Mouse (Mus musculus) layer of hippocampus, adult 8-10 months (tissue): ENCODE measurements at regions not wholly inside any gene's neighbourhood (a gene's known extent, or its start where the extent isn't known, plus 50 kb on each side); places are given as distances from the start of the nearest gene placed in this dataset.

Source experiments
- DNase-seq, 2 experiments: peaks; one replicate each; pipeline ENCODE4 v3.0.0; 2022; ENCODE audit warnings: low spot score in 2 of 2

DNA sequence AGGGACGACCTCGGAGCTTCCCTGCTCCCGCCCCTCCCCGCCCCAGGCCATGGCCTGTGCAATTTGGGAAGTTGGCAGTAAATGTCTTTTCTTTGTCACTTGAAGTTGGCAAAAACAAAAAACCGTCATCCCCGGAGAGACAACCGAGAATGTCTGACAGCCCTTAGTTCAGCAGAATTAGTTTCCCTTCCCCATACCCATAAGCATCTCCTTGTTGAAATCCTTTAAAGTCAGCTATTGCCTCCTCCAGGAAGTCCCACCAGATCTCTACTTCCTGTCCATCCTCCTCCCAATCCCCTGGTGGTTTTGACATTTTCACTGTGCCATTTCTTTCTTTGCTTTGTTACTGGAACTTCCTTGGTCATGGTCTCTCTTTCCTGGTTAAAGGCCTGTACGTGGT lies 54.8 kb downstream of the Foxb1 start:
- no peak for DNase-seq

DNA sequence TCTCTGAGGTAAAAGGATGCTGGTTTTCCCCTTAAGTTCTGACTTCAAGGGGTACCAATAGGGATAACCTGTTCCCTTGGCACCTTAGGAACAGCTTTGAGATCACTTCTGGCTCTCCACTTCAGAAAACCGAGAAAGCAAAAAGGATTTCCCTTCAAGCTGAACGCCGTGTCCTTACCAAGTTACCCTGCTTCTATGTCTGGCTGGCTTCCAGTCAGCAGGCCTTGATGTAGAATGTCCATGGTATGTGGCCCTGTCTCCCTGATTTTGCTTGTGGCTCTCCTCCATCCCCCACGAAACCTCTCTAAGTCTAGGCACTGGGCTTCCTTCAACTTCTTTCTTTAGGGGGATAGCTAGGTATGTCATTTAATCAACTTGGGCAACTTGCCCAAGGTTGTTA lies 55.7 kb downstream of the Foxb1 start:
- no peak for DNase-seq

DNA sequence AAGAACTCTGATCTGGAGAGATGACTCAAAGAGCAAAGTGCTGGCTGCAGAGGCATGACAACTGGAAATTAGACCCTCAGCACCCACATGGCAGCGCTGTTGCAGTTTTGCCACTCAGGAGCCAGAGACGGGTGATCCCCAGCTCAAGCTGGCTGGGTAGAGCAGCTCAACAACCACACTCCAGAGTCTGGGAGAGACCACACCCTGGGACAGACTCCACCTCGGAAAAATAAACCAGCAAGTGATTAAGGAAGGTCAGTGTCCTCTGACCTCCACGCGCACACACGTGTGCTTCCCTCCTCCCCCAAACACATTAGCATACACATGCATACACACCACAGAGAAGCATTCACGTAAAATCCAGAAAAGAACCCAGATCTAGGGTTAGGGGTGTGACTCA lies 57.0 kb downstream of the Foxb1 start:
- DNase-seq: no peak

- DNase-seq: no peak
Observed at GRCm38 (mm10) chr9:69702156-69702928, 58.4 kb downstream of the Foxb1 start.

GRCm38 (mm10) chr9:69700696-69701095 lies 60.0 kb downstream of the Foxb1 start:
- no peak for DNase-seq

GRCm38 (mm10) chr9:69691756-69692155 lies 69.0 kb downstream of the Foxb1 start:
- no peak for DNase-seq

DNA sequence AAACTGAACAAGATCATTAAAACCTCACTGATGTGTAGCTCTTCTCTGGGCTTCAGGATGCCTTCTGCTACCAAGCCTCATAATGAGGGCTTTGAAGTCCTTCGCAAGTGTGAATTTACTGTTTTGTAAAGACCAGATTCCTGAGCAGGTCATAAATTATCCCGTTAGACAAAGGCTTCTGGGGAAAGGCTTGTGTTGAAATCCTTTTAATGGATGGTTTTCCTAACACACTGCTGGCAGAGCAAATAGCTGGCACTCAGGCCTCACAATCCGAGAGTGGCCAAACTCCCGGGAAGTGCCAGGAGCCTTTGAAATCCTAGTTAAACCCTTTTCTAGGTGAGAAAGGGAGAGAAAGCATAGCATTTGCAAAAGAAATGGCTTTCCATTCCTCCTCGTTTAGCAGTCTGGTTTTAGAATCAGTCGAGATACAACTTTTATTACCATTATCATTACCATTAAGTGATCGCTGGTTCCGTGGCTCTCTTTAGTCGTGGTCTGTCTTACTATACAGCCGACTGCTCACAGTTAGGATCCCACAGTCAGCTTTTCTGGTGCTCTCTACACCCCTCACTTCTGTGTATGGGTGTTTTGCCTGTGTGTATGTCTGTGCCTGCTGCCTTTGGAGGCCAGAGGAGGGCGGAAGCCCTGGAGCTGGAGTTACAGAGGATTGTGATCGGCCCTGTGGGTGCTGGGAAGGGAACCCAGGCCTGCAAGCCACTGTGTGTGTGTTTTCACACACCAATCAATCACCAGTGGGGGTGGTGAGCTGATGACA lies 73.2 kb downstream of the Foxb1 start:
- no peak for DNase-seq

DNA sequence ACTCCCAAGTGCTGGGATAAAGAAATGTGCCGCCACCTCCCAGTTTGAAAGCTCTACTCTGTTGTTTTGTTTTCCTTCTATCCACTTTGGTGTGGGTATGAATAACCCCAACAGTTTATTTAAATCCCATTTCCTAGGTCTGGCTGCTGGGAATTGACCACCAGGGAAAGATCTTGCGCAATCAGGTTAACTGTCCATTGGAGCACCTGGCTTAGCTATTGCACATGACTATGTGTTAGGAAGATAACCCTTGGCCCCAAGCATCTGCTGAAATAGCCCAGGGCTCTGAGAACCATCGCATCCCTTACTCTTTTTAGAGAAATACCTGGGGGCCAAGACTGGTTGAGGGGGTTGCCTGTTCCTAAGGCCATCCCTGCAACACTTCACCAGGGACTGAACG lies 74.0 kb downstream of the Foxb1 start:
- DNase-seq: no peak

- DNase-seq: no peak
Observed at GRCm38 (mm10) chr9:69685630-69686029, 75.1 kb downstream of the Foxb1 start.

DNA sequence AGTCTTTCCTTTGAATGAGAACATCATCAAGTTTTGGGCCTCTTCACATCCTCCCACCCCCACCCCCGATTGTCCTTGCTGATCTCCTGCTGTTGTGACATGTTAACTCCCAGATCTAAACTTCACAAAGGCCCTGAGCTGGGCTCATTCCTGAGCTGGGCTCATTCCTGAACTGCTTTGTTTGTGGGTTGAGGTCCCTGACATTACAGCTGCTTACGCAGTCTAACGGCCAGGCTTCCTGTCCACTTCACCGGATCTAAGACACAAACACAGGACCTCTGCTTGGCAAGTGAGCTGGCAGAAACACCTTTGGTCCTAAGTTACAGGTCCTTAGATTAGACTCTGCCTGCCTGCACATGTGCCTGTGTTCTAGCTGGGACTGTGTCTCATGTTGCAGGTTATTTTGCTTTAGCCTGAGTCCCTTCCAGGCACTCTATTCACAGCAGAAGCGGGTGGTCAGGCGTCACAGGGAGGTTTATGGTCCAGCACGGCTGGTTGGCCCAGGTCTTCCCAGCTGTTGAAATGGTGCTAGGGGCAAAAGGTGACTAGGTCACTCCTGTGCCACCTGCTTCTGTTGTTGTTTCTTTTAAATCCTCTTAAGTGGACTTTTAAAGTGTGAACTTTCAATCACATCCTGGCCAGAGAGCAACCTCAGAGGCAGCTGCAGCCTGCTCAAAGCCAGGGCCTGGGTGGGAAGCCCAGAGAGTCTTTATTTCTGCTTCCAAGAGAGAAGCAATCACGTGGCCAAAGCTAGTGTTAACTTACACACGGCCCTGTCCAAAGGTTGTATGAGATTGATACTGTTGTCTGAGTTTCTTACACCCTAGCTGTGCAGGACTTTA lies 79.1 kb downstream of the Foxb1 start:
- no peak for DNase-seq

DNA sequence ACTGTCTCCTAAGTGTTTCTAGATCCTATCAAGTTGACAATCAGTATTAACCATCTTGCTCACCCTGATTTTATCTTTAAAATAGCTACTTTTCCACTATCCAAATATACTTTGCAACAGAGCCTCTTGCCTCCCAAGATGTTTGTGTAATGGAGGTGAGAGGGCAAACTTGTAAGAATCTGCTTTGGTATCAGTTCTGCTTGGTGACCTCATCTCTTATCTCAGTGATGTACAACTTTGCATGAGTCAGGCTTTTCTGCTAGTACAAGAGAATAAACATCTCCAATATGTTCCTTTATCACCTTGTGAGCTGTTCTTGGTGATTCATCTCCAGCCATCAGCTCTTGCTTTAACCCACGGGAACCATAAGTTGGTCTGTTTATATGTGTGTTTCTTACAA lies 82.1 kb downstream of the Foxb1 start:
- DNase-seq: no peak

DNA sequence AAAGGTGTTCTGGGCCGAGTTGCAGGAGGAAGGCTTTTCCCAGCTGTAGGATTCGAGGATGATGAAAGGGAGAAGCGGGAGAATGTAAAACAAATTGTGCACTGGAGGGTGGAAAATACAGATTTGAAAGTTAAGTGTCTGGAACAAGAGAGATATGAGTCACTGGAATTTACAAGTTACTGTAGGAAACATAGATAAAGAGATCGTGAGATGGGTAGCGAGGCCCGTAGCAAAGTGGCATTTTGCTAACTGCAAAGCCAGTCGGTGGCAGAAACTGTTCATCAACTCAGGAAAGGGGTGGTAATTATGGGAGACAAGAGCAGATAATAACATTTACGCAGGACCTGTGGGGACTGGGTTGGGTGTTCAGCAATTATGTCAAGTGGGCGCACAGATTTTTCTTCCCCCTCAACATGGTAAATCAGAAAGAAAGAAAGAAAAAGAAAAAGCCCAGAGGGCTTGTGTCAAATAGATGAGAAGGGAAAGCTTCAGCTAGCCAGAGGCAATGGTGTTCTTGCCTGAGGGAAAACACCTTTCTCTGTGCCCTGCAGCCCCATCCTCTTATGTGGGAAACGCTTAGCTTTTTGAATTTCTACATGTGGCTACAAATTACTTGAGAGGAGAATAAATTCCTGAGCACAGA lies 87.2 kb downstream of the Foxb1 start:
- DNase-seq: no peak

DNA sequence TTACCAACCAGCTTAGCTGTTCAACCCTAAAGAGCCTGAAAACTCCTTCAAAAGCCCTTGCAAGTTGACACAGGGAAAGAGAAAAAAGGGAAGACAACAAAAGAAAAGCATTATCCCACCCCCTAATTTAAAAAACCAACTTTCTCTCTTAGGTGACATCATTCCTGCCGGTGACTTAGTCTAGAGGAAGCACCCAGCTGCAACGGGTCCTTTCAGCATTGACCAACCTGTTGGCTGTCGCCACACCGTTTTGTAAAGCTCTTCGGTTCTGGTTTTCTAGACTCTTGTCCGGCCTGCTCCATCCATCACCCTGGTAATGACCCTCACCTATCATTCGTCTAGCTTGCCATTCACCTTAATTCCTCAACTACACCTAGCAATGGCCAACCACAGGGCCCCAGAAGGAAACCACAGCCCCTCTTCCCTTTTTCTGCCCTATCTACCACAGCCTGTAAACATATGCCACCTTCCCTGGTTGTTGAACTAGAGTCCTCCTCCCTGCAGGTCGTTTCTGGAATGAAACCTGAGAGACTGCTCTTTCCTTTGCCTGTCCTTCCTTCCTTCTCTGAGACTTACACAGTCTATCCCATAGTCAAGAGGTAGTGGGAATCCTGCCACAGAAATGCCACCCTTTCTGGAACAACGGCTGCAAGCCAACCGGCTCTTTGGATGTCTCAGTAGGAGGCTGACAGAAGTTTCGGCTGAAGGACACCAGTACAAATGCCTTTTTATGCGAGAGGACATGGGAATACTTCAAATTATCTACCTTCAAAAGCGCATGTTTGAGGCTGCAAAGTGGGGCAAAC lies 87.9 kb downstream of the Foxb1 start:
- no peak for DNase-seq

DNA sequence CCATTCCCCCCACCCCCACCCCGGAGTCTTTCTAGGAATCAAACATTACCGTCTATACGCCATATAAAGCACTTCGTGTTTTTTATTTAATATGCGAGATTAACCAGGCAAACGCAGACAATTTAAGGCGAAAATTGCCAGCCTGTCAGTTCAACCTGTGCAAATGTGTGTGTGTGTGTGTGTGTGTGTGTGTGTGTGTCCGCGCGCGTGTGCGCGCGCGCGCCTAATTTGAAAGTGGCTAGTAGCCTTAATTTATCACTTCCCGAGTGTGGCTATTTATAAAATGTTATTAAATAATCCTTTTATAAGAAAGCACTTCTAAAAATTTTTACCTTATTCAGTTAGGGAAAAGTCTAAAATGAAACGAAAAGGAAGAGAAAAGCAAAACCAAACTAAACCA lies 89.5 kb downstream of the Foxb1 start:
- no peak for DNase-seq

- no peak for DNase-seq
Observed at GRCm38 (mm10) chr9:69670551-69671044, 90.1 kb downstream of the Foxb1 start.

GRCm38 (mm10) chr9:69669611-69670550 lies 90.9 kb downstream of the Foxb1 start:
- DNase-seq: no peak

- DNase-seq: no peak
Observed at GRCm38 (mm10) chr9:69668475-69669090, 92.2 kb downstream of the Foxb1 start.

DNA sequence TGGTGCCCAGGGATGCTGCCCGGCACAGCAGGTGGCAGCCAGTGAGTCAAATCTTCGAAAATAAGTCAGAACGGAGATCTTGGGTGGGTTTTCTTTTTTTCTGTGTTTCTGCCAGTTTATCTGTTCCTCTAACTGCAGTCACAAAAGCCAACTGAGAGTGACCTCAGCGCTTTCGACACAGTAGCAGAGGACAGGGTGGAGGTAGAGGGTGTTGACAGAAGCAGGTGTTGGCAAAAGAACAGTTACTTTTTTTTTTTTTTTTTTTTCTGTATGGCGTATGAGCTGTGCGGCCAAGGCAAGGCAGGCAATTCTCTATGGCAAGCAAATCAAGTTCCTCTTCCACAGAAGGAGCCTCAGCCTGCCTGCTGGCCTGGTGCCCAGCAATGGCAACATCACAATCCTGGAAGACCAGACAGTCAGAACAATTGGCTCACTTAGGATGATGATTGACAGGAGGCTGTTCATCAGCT lies 93.6 kb downstream of the Foxb1 start:
- peak in 1 of 2 experiments; percentile 34 for DNase-seq

DNA sequence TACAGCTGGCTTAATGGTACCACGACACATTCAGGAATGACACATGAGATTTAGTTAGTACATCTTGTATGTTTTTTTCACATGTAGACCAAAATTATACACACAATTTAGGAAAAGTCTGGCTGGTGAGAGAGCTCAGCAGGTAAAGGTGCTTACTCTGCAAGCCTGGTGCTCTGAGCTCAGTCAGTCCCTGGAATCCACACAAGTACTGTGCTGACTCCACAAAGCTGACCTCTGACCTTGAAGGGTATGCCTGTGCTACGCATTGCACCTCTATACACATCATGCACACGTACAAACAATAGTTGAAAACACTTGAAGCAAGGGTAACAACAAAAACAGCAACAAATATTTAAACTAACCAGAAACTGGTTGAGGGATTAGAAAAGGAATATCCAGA lies 96.5 kb downstream of the Foxb1 start:
- no peak for DNase-seq
